Mouse (Mus musculus) erythroblast, adult 5-6 weeks (primary cell): ENCODE measurements around the gene Sec14l1. TPM values are rescaled to one million over a fixed set of nuclear protein-coding genes. Genes with fewer than 3 reads are reported as not detected.

Experiments
- ATAC-seq: replicated peaks from 2 replicates; pipeline ENCODE4 v1.8.0; 2016; ENCODE audit warnings: moderate number of reproducible peaks, mild to moderate bottlenecking, moderate TSS enrichment, inconsistent platforms; ENCODE audit not compliant: poor library complexity, low FRiP score, severe bottlenecking
- total RNA-seq, 2 experiments: library from RNA; stranded (forward) in 1 of 2; stranded (reverse) in 1 of 2; fragments of 150-400 nt in 1 of 2; fragments of 200-764, 138-1000 nt in 1 of 2; gene quantifications; 2 replicates each; pipeline versions ENCODE4 v1.2.3 to v1.2.4; 2015 to 2017; ENCODE audit warnings: low replicate concordance in 2 of 2

Gene Sec14l1
- total RNA-seq, 2 experiments from 2014 or later = 16.9 to 32.7 TPM

- no peak for ATAC-seq
Measured at GRCm38 (mm10) chr11:117207436-117207835, 92.5 kb downstream of the Sec14l1 start.

GRCm38 (mm10) chr11:117208151-117208673 lies 93.2 kb downstream of the Sec14l1 start:
- no peak for ATAC-seq

Other genes starting within 250 kb of the Sec14l1 start
- gene Mgat5b, start 196.3 kb upstream of the Sec14l1 start, total RNA-seq (2015; ENCODE audit: low replicate concordance) = not detected in 2 replicates
- gene Mgat5b, start 196.3 kb upstream of the Sec14l1 start, total RNA-seq (2017; ENCODE audit: low replicate concordance) = not detected in 2 replicates
- gene Sept9, start 84.5 kb downstream of the Sec14l1 start, total RNA-seq (2015; ENCODE audit: low replicate concordance) = 29.0 and 33.4 TPM in 2 replicates
- gene Sept9, start 84.5 kb downstream of the Sec14l1 start, total RNA-seq (2017; ENCODE audit: low replicate concordance) = 31.9 and 35.1 TPM in 2 replicates